Comparison of ENCODE assay signal across 8 mouse cellular contexts in genomic region chr8:117322715-117323310, GRCm38 (mm10).
DNase-seq lines count a peak whose midpoint lies in the region; ATAC-seq and TF ChIP-seq lines count a peak whose summit lies in the region.

No protein-coding gene starts in this region.

- peak; percentile 54 to 72 for DNase-seq in cerebellum, postnatal 10 days
- DNase-seq in cerebellum, adult 11-12 months, result no peak
- no peak for DNase-seq in stomach, postnatal 0 days (ENCODE audit: low spot score)
- no peak for DNase-seq in midbrain, embryonic 10.5 days (ENCODE audit: low spot score)
- no peak for DNase-seq in thymus, postnatal 4 days
- DNase-seq in gastrocnemius, adult 2 months, result no peak
- no peak for DNase-seq in frontal cortex, postnatal 36 days (ENCODE audit: low spot score in 2 of 2)

- no peak; the same call in 1 of the 2 replicates for ATAC-seq in stomach, embryonic 14.5 days (ENCODE audit: insufficient number of reproducible peaks, insufficient read depth, low FRiP score, low read depth)
- ATAC-seq in stomach, postnatal 0 days (ENCODE audit: low FRiP score, low TSS enrichment), result no peak

- H3K4me3 ChIP-seq in stomach, embryonic 14.5 days (ENCODE audit: low read depth, low read length), result no peak overlapping the region
- H3K4me3 ChIP-seq in stomach, postnatal 0 days (ENCODE audit: low read depth, low read length), result no peak overlapping the region
- H3K4me3 ChIP-seq in midbrain, embryonic 10.5 days, result no peak overlapping the region
- no peak overlapping the region for H3K4me3 ChIP-seq in gastrocnemius, adult 2 months

- TF ChIP-seq EP300 in stomach, postnatal 0 days (optimal IDR thresholded peaks at IDR 0.05), result no peak

- H3K9me3 ChIP-seq in stomach, embryonic 14.5 days (ENCODE audit: control insufficient read depth, low read depth, low read length), result no peaks in the 10 kb centered on the region
- H3K9me3 ChIP-seq in stomach, postnatal 0 days (ENCODE audit: control insufficient read depth, low read length), result no peaks in the 10 kb centered on the region
- no peaks in the 10 kb centered on the region for H3K9me3 ChIP-seq in midbrain, embryonic 10.5 days (replicated peaks)

- H3K4me2 ChIP-seq in stomach, embryonic 14.5 days (replicated peaks; ENCODE audit: low read depth, low read length), result no peak overlapping the region
- no peak overlapping the region for H3K4me2 ChIP-seq in stomach, postnatal 0 days (replicated peaks; ENCODE audit: low read depth)

- 44% methylated on average over 8 of the region's 8 CpGs for WGBS in stomach, embryonic 14.5 days
- WGBS in stomach, postnatal 0 days, result 44% methylated on average over 8 of the region's 8 CpGs
- WGBS in midbrain, embryonic 10.5 days, result 72% methylated on average over 8 of the region's 8 CpGs

- TF ChIP-seq CTCF in stomach, postnatal 0 days (IDR thresholded peaks at IDR 0.05; ENCODE audit: low read depth), result no peak
- TF ChIP-seq CTCF in gastrocnemius, adult 2 months (IDR thresholded peaks at IDR 0.05), result no peak

- H3K27ac ChIP-seq in stomach, embryonic 14.5 days (ENCODE audit: low read length), result peak overlapping the region; percentile 28; the same call in 1 of the 2 replicates
- no peak overlapping the region for H3K27ac ChIP-seq in stomach, postnatal 0 days (replicated peaks)
- peak overlapping the region; percentile 43 for H3K27ac ChIP-seq in midbrain, embryonic 10.5 days (replicated peaks)
- no peak overlapping the region for H3K27ac ChIP-seq in gastrocnemius, adult 2 months

- intact Hi-C loops in gastrocnemius, adult 2 months (cut with DNase I), result no loop called here

- no peaks in the 10 kb centered on the region; the same call in 1 of the 2 replicates for H3K36me3 ChIP-seq in stomach, embryonic 14.5 days (ENCODE audit: control insufficient read depth, insufficient read depth, low read length)
- H3K36me3 ChIP-seq in stomach, postnatal 0 days (ENCODE audit: control insufficient read depth, insufficient read depth, low read length), result no peaks in the 10 kb centered on the region; the same call in 1 of the 2 replicates
- H3K36me3 ChIP-seq in midbrain, embryonic 10.5 days, result peaks cover 6% of the 10 kb centered on the region

- H3K4me1 ChIP-seq in stomach, embryonic 14.5 days (ENCODE audit: control insufficient read depth, insufficient read depth, low read length), result peaks cover 8% of the 10 kb centered on the region; the same call in 1 of the 2 replicates
- H3K4me1 ChIP-seq in stomach, postnatal 0 days (replicated peaks; ENCODE audit: control insufficient read depth, insufficient read depth), result no peaks in the 10 kb centered on the region; the same call in 1 of the 2 replicates
- peaks cover 46% of the 10 kb centered on the region for H3K4me1 ChIP-seq in midbrain, embryonic 10.5 days

- no peak overlapping the region for H3K9ac ChIP-seq in stomach, embryonic 14.5 days (replicated peaks; ENCODE audit: low read depth, low read length)
- no peak overlapping the region for H3K9ac ChIP-seq in stomach, postnatal 0 days (ENCODE audit: low read length)

- H3K27me3 ChIP-seq in stomach, embryonic 14.5 days (ENCODE audit: control insufficient read depth, insufficient read depth, low read length), result no peaks in the 10 kb centered on the region
- H3K27me3 ChIP-seq in stomach, postnatal 0 days (ENCODE audit: control insufficient read depth, insufficient read depth, low read length), result no peaks in the 10 kb centered on the region
- no peaks in the 10 kb centered on the region for H3K27me3 ChIP-seq in midbrain, embryonic 10.5 days (ENCODE audit: low read depth, poor library complexity, severe bottlenecking)

Comparison
In these comparisons a context has a peak if more than half of its experiments do, and no peak if none do; other contexts are left out.
1. DNase-seq: peak in cerebellum, postnatal 10 days (2 of 2); none in cerebellum, adult 11-12 months (single experiment), stomach, postnatal 0 days (single experiment), midbrain, embryonic 10.5 days (single experiment), thymus, postnatal 4 days (single experiment), gastrocnemius, adult 2 months (single experiment) and frontal cortex, postnatal 36 days (0 of 2).
2. H3K27ac ChIP-seq: peak in stomach, embryonic 14.5 days (single experiment) and midbrain, embryonic 10.5 days (single experiment); none in stomach, postnatal 0 days (single experiment) and gastrocnemius, adult 2 months (single experiment).